Mouse (Mus musculus): ENCODE data around the gene Txndc17.
"Not testable (repeated sequence)": the region's sequence is repeated elsewhere in the genome, so short reads cannot be mapped to it uniquely, and the experiment has no call there.

Txndc17 gene

GRCm38 (mm10) chr11:72207204-72207833 lies at the start of gene Txndc17, which contains the start of gene 4933427D14Rik:
TSS of gene Txndc17 (plus strand) at chr11:72207547.
TSS of gene 4933427D14Rik (minus strand) at chr11:72207459.
- peak; percentile 93 to 95 for DNase-seq

GRCm38 (mm10) chr11:72163198-72163597 lies 44.1 kb upstream of the Txndc17 start:
- no peak for DNase-seq

- DNase-seq: no peak
These were observed 37.5 kb upstream of the Txndc17 start for GRCm38 (mm10) chr11:72169871-72170270.

- not testable (repeated sequence) for DNase-seq
These were observed 35.4 kb upstream of the Txndc17 start for GRCm38 (mm10) chr11:72171906-72172305.

GRCm38 (mm10) chr11:72173506-72173905 lies 33.8 kb upstream of the Txndc17 start:
- no peak for DNase-seq

- no peak for DNase-seq
These were observed 32.6 kb upstream of the Txndc17 start for GRCm38 (mm10) chr11:72174721-72175120.

- DNase-seq: no peak
These were observed 31.4 kb upstream of the Txndc17 start for GRCm38 (mm10) chr11:72175966-72176365.

- DNase-seq: no peak
These were observed 30.8 kb upstream of the Txndc17 start for GRCm38 (mm10) chr11:72176553-72176952.

- no peak for DNase-seq
These were observed 26.8 kb upstream of the Txndc17 start for GRCm38 (mm10) chr11:72180556-72180955.

GRCm38 (mm10) chr11:72181136-72181535 lies 26.2 kb upstream of the Txndc17 start:
- no peak for DNase-seq

- no peak for DNase-seq
These were observed 23.1 kb upstream of the Txndc17 start for GRCm38 (mm10) chr11:72184252-72184651.

GRCm38 (mm10) chr11:72190857-72191256 lies 16.5 kb upstream of the Txndc17 start:
- DNase-seq: no peak

GRCm38 (mm10) chr11:72194259-72194658 lies 13.1 kb upstream of the Txndc17 start:
- DNase-seq: no peak

- DNase-seq: no peak
These were observed 10.8 kb upstream of the Txndc17 start for GRCm38 (mm10) chr11:72196506-72196905.

GRCm38 (mm10) chr11:72203440-72203839 lies 3.9 kb upstream of the Txndc17 start:
- DNase-seq: no peak

GRCm38 (mm10) chr11:72205256-72205655 lies 2.1 kb upstream of the Txndc17 start:
- DNase-seq: peak in 1 of 2 experiments; percentile 38

- peak; percentile 13 to 57 for DNase-seq
These were observed 775 bp upstream of the Txndc17 start, which contains the start of gene Gm43951 for GRCm38 (mm10) chr11:72206341-72207203. TSS of gene Gm43951 (minus strand) at chr11:72206840.

- DNase-seq: peak; percentile 52 to 75
These were observed 559 bp downstream of the Txndc17 start for GRCm38 (mm10) chr11:72207834-72208377.

GRCm38 (mm10) chr11:72214591-72215409 lies 7.5 kb downstream of the Txndc17 start:
- DNase-seq: peak; percentile 97 to 98

GRCm38 (mm10) chr11:72215410-72215797 lies 8.1 kb downstream of the Txndc17 start, which contains the start of gene Med31:
TSS of gene Med31 (minus strand) at chr11:72215592.
- DNase-seq: peak; percentile 92 to 96

- peak in 1 of 2 experiments; percentile 19 for DNase-seq
These were observed 9.8 kb downstream of the Txndc17 start for GRCm38 (mm10) chr11:72217116-72217515.

- DNase-seq: peak; percentile 70 to 80
These were observed 13.9 kb downstream of the Txndc17 start for GRCm38 (mm10) chr11:72221278-72221677.
